13 mouse cellular contexts compared by ENCODE assay signal in genomic region chr7:128245547-128245946, GRCm38 (mm10). TPM values are rescaled to one million over a fixed set of nuclear protein-coding genes. Genes with fewer than 3 reads are reported as not detected.
DNase-seq lines count a peak whose midpoint lies in the region; ATAC-seq lines count a peak whose summit lies in the region.
"Had no signal": no experiment of that assay in that cellular context is flagged by ENCODE, and none has a peak within 500 bp of the region (broad histone marks: within the 10 kb centered on the region; RNA-seq: fewer than 3 reads in every experiment).

No protein-coding gene starts in this region.

- ATAC-seq in kidney, embryonic 16.5 days (ENCODE audit: low FRiP score, low TSS enrichment): no peak
- ATAC-seq in limb, embryonic 13.5 days (ENCODE audit: low FRiP score, low read depth): no peak

- peaks cover 21% of the 10 kb centered on the region for H3K4me1 ChIP-seq in kidney, embryonic 16.5 days (ENCODE audit: insufficient read depth, low read length)
- peaks cover 3% of the 10 kb centered on the region; the same call in 1 of the 2 replicates for H3K4me1 ChIP-seq in brown adipose tissue, adult 24 weeks (ENCODE audit: control insufficient read depth, insufficient read depth, insufficient read length, low read length)
- H3K4me1 ChIP-seq in limb, embryonic 13.5 days: peaks cover 27% of the 10 kb centered on the region

- no peaks in the 10 kb centered on the region for H3K27me3 ChIP-seq in kidney, embryonic 16.5 days (ENCODE audit: insufficient read depth, low read length)
- no peaks in the 10 kb centered on the region for H3K27me3 ChIP-seq in limb, embryonic 13.5 days

- H3K36me3 ChIP-seq in kidney, embryonic 16.5 days (ENCODE audit: insufficient read depth, low read length): peaks cover 44% of the 10 kb centered on the region
- peaks cover 58% of the 10 kb centered on the region for H3K36me3 ChIP-seq in limb, embryonic 13.5 days

- H3K4me2 ChIP-seq in kidney, embryonic 16.5 days (replicated peaks; ENCODE audit: low read depth, low read length): no peak overlapping the region
- peak overlapping the region; percentile 74; the same call in 1 of the 2 replicates for H3K4me2 ChIP-seq in limb, embryonic 13.5 days (replicated peaks)

- H3K9ac ChIP-seq in kidney, embryonic 16.5 days (replicated peaks; ENCODE audit: low read length): peak overlapping the region; percentile 84
- H3K9ac ChIP-seq in limb, embryonic 13.5 days: 0 out of 2 replicates have a peak overlapping the region, but pooled peaks have one; percentile 78

- H3K4me3 ChIP-seq in kidney, embryonic 16.5 days (ENCODE audit: low read length): no peak overlapping the region
- no peak overlapping the region for H3K4me3 ChIP-seq in brown adipose tissue, adult 24 weeks (ENCODE audit: insufficient read depth, low read depth, low read length)
- H3K4me3 ChIP-seq in limb, embryonic 13.5 days: no peak overlapping the region

- intact Hi-C loops in gastrocnemius, postnatal 14 days (cut with DNase I; ENCODE audit: low total_unique reads): no loop called here

- no peaks in the 10 kb centered on the region for H3K9me3 ChIP-seq in kidney, embryonic 16.5 days (ENCODE audit: low read length)
- no peaks in the 10 kb centered on the region for H3K9me3 ChIP-seq in limb, embryonic 13.5 days
- H3K9me3 ChIP-seq: hindbrain, embryonic 10.5 days had no signal

- 95% methylated on average over 4 of the region's 4 CpGs for WGBS in kidney, embryonic 16.5 days
- WGBS in limb, embryonic 13.5 days: 81% methylated on average over 4 of the region's 4 CpGs

- DNase-seq in heart, adult 11 months: peak; percentile 77
- DNase-seq in heart, postnatal 4 days: no peak
- no peak for DNase-seq in kidney, adult 9 months
- no peak for DNase-seq in gastrocnemius, postnatal 14 days
- DNase-seq in yolk sac, embryonic 10.5 days (ENCODE audit: low spot score): no peak
- DNase-seq: adrenal gland, postnatal 14 days; kidney, adult 8-10 months had no signal

- no peak overlapping the region for H3K27ac ChIP-seq in kidney, embryonic 16.5 days (ENCODE audit: low read length)
- peak overlapping the region; percentile 94; the same call in 1 of the 2 replicates for H3K27ac ChIP-seq in brown adipose tissue, adult 24 weeks (replicated peaks; ENCODE audit: low read depth, low read length)
- 0 out of 2 replicates have a peak overlapping the region, but pooled peaks have one; percentile 89 for H3K27ac ChIP-seq in limb, embryonic 13.5 days

RNA-seq across cellular contexts. Expression of gene Tgfb1i1, which starts 1.1 kb away (rescaled TPM):
- 100 to 1,000 TPM; 101 to 108 TPM for total RNA-seq in heart, postnatal 4 days (2021)
- polyA plus RNA-seq in kidney, embryonic 16.5 days (2015; fragmentation: Nextera tagmentation; extraction: Ambion mirVana): 104 and 111 TPM in 2 replicates
- polyA plus RNA-seq in brown adipose tissue, adult 24 weeks (2012; ENCODE audit: insufficient read depth, insufficient read length, missing spikeins): 4.5 and 5.5 TPM in 2 replicates
- polyA plus RNA-seq in limb, embryonic 13.5 days (2015; fragmentation: Nextera tagmentation; extraction: Ambion mirVana): 48.8 and 49.1 TPM in 2 replicates
- 10 to 100 TPM; 19.5 to 20.8 TPM for total RNA-seq in gastrocnemius, postnatal 14 days (2021)

RNA-seq across cellular contexts. Expression of gene 9130023H24Rik, which starts 7.7 kb away (rescaled TPM):
- 1 to 10 TPM; 5.3 to 6.8 TPM for total RNA-seq in heart, postnatal 4 days (2021)
- 8.7 and 8.8 TPM in 2 replicates for polyA plus RNA-seq in kidney, embryonic 16.5 days (2015; fragmentation: Nextera tagmentation; extraction: Ambion mirVana)
- 2.5 and 3.3 TPM in 2 replicates for polyA plus RNA-seq in brown adipose tissue, adult 24 weeks (2012; ENCODE audit: insufficient read depth, insufficient read length, missing spikeins)
- polyA plus RNA-seq in limb, embryonic 13.5 days (2015; fragmentation: Nextera tagmentation; extraction: Ambion mirVana): 9.2 and 9.6 TPM in 2 replicates
- 1 to 10 TPM; 2.6 to 3.5 TPM for total RNA-seq in gastrocnemius, postnatal 14 days (2021)

RNA-seq across cellular contexts. Expression of gene Armc5, which starts 8.4 kb away (rescaled TPM):
- total RNA-seq in heart, postnatal 4 days (2021): 10 to 100 TPM; 13.3 to 13.8 TPM
- 19.7 and 21.7 TPM in 2 replicates for polyA plus RNA-seq in kidney, embryonic 16.5 days (2015; fragmentation: Nextera tagmentation; extraction: Ambion mirVana)
- 2.1 and 3.5 TPM in 2 replicates for polyA plus RNA-seq in brown adipose tissue, adult 24 weeks (2012; ENCODE audit: insufficient read depth, insufficient read length, missing spikeins)
- polyA plus RNA-seq in limb, embryonic 13.5 days (2015; fragmentation: Nextera tagmentation; extraction: Ambion mirVana): 16.6 and 18.5 TPM in 2 replicates
- 1 to 10 TPM; 8.3 to 9.8 TPM for total RNA-seq in gastrocnemius, postnatal 14 days (2021)

RNA-seq across cellular contexts. Expression of gene Slc5a2, which starts 19.9 kb away (rescaled TPM):
- total RNA-seq in heart, postnatal 4 days (2021): not detected
- polyA plus RNA-seq in kidney, embryonic 16.5 days (2015; fragmentation: Nextera tagmentation; extraction: Ambion mirVana): 15.0 and 15.6 TPM in 2 replicates
- not detected in 2 replicates for polyA plus RNA-seq in brown adipose tissue, adult 24 weeks (2012; ENCODE audit: insufficient read depth, insufficient read length, missing spikeins)
- 0.29 and 0.36 TPM in 2 replicates for polyA plus RNA-seq in limb, embryonic 13.5 days (2015; fragmentation: Nextera tagmentation; extraction: Ambion mirVana)
- not detected for total RNA-seq in gastrocnemius, postnatal 14 days (2021)
- total RNA-seq: adrenal gland, postnatal 14 days; midbrain, postnatal 0 days had no signal
- polyA plus RNA-seq: cortical plate, adult 2 months; midbrain, postnatal 0 days had no signal

RNA-seq across cellular contexts. Expression of gene Cox6a2, which starts 39.4 kb away (rescaled TPM):
- total RNA-seq in heart, postnatal 4 days (2021): 1,000 to 10,000 TPM; 1,037 to 1,183 TPM
- polyA plus RNA-seq in kidney, embryonic 16.5 days (2015; fragmentation: Nextera tagmentation; extraction: Ambion mirVana): 1.7 and 3.0 TPM in 2 replicates
- 45.2 and 76.4 TPM in 2 replicates for polyA plus RNA-seq in brown adipose tissue, adult 24 weeks (2012; ENCODE audit: insufficient read depth, insufficient read length, missing spikeins)
- polyA plus RNA-seq in limb, embryonic 13.5 days (2015; fragmentation: Nextera tagmentation; extraction: Ambion mirVana): 24.2 and 27.0 TPM in 2 replicates
- total RNA-seq in gastrocnemius, postnatal 14 days (2021): 1,000 to 10,000 TPM; 1,122 to 1,196 TPM
- total RNA-seq: adrenal gland, postnatal 14 days; midbrain, postnatal 0 days had no signal
- polyA plus RNA-seq: hindbrain, embryonic 10.5 days had no signal
